ENCODE assay signal across 20 mouse cellular contexts in genomic region chr5:35629333-35629732, GRCm38 (mm10). TPM values are rescaled to one million over a fixed set of nuclear protein-coding genes. Genes with fewer than 3 reads are reported as not detected.
DNase-seq lines count a peak whose midpoint lies in the region; ATAC-seq and TF ChIP-seq lines count a peak whose summit lies in the region.
"Had no signal": no experiment of that assay in that cellular context is flagged by ENCODE, and none has a peak within 500 bp of the region (broad histone marks: within the 10 kb centered on the region; RNA-seq: fewer than 3 reads in every experiment).

No protein-coding gene starts in this region.

- no peak overlapping the region for H3K4me3 ChIP-seq in layer of hippocampus, adult 2 months
- no peak overlapping the region for H3K4me3 ChIP-seq in lung, postnatal 0 days (ENCODE audit: low read depth, low read length)
- H3K4me3 ChIP-seq in stomach, postnatal 0 days (ENCODE audit: low read depth, low read length) = no peak overlapping the region
- H3K4me3 ChIP-seq: forebrain, embryonic 13.5 days; kidney, embryonic 15.5 days; limb, embryonic 10.5 days; liver, embryonic 13.5 days; megakaryocyte, embryonic 14.5 days; midbrain, embryonic 13.5 days; neural tube, embryonic 12.5 days had no signal

- no peak overlapping the region for H3K27ac ChIP-seq in layer of hippocampus, adult 2 months
- H3K27ac ChIP-seq in lung, postnatal 0 days (ENCODE audit: low read length) = no peak overlapping the region
- H3K27ac ChIP-seq in stomach, postnatal 0 days (replicated peaks) = no peak overlapping the region
- H3K27ac ChIP-seq: forebrain, embryonic 13.5 days; hindbrain, embryonic 14.5 days; kidney, embryonic 15.5 days; limb, embryonic 10.5 days; liver, embryonic 13.5 days; midbrain, embryonic 13.5 days; neural tube, embryonic 12.5 days had no signal

- peaks cover 1% of the 10 kb centered on the region; the same call in 1 of the 2 replicates for H3K4me1 ChIP-seq in lung, postnatal 0 days (ENCODE audit: insufficient read depth, low read depth, low read length)
- no peaks in the 10 kb centered on the region; the same call in 1 of the 2 replicates for H3K4me1 ChIP-seq in stomach, postnatal 0 days (replicated peaks; ENCODE audit: control insufficient read depth, insufficient read depth)
- H3K4me1 ChIP-seq: liver, embryonic 13.5 days; midbrain, embryonic 13.5 days; neural tube, embryonic 12.5 days had no signal

- ATAC-seq in lung, postnatal 0 days = no peak
- ATAC-seq in stomach, postnatal 0 days (ENCODE audit: low FRiP score, low TSS enrichment) = no peak
- ATAC-seq: forebrain, embryonic 13.5 days; inflammation-experienced regulatory T-cells, adult 6 months; midbrain, embryonic 13.5 days had no signal

- no peaks in the 10 kb centered on the region for H3K36me3 ChIP-seq in lung, postnatal 0 days (ENCODE audit: insufficient read depth, low read length)
- no peaks in the 10 kb centered on the region for H3K36me3 ChIP-seq in stomach, postnatal 0 days (ENCODE audit: control insufficient read depth, insufficient read depth, low read length)
- H3K36me3 ChIP-seq: kidney, embryonic 15.5 days; limb, embryonic 10.5 days; liver, embryonic 13.5 days; midbrain, embryonic 13.5 days; neural tube, embryonic 12.5 days had no signal

- H3K9ac ChIP-seq in lung, postnatal 0 days (replicated peaks; ENCODE audit: low read depth) = no peak overlapping the region
- no peak overlapping the region for H3K9ac ChIP-seq in stomach, postnatal 0 days (ENCODE audit: low read length)
- H3K9ac ChIP-seq: forebrain, embryonic 13.5 days; hindbrain, embryonic 14.5 days; kidney, embryonic 15.5 days; liver, embryonic 13.5 days; midbrain, embryonic 13.5 days; neural tube, embryonic 12.5 days had no signal

- DNase-seq in heart, adult 11 months = peak; percentile 88
- DNase-seq in heart, adult 18-20 months = no peak
- no peak for DNase-seq in layer of hippocampus, adult 2 months (ENCODE audit: low spot score in 2 of 2)
- DNase-seq in layer of hippocampus, adult 9-10 months (ENCODE audit: low spot score) = no peak
- no peak for DNase-seq in lung, postnatal 0 days (ENCODE audit: low spot score)
- DNase-seq in lung, postnatal 14 days = no peak
- no peak for DNase-seq in stomach, postnatal 0 days (ENCODE audit: low spot score)
- no peak for DNase-seq in thymus, postnatal 36 days
- DNase-seq: cerebellum, adult 8-10 months; liver, embryonic 13.5 days; thymus, postnatal 14 days had no signal

- TF ChIP-seq CTCF in layer of hippocampus, adult 2 months (conservative IDR thresholded peaks at IDR 0.05) = peak; percentile 43
- TF ChIP-seq CTCF in lung, postnatal 0 days (IDR thresholded peaks at IDR 0.05) = peak; percentile 53
- TF ChIP-seq CTCF in stomach, postnatal 0 days (IDR thresholded peaks at IDR 0.05; ENCODE audit: low read depth) = peak; percentile 53

- H3K9me3 ChIP-seq in lung, postnatal 0 days (ENCODE audit: low read length) = no peaks in the 10 kb centered on the region
- no peaks in the 10 kb centered on the region for H3K9me3 ChIP-seq in stomach, postnatal 0 days (ENCODE audit: control insufficient read depth, low read length)
- H3K9me3 ChIP-seq: forebrain, embryonic 13.5 days; kidney, embryonic 15.5 days; limb, embryonic 10.5 days; liver, embryonic 13.5 days; midbrain, embryonic 13.5 days; neural tube, embryonic 12.5 days had no signal

- H3K4me2 ChIP-seq in lung, postnatal 0 days (replicated peaks; ENCODE audit: low read depth, low read length) = no peak overlapping the region
- H3K4me2 ChIP-seq in stomach, postnatal 0 days (replicated peaks; ENCODE audit: low read depth) = no peak overlapping the region
- H3K4me2 ChIP-seq: forebrain, embryonic 13.5 days; hindbrain, embryonic 14.5 days; kidney, embryonic 15.5 days; liver, embryonic 13.5 days; midbrain, embryonic 13.5 days; neural tube, embryonic 12.5 days had no signal

- H3K27me3 ChIP-seq in lung, postnatal 0 days (replicated peaks; ENCODE audit: insufficient read depth, low read length) = no peaks in the 10 kb centered on the region
- no peaks in the 10 kb centered on the region for H3K27me3 ChIP-seq in stomach, postnatal 0 days (ENCODE audit: control insufficient read depth, insufficient read depth, low read length)
- H3K27me3 ChIP-seq: forebrain, embryonic 13.5 days; kidney, embryonic 15.5 days; liver, embryonic 13.5 days; midbrain, embryonic 13.5 days; neural tube, embryonic 12.5 days had no signal

- no peak for TF ChIP-seq EP300 in lung, postnatal 0 days (IDR thresholded peaks at IDR 0.05)
- TF ChIP-seq EP300 in stomach, postnatal 0 days (optimal IDR thresholded peaks at IDR 0.05) = no peak

RNA-seq across cellular contexts. Expression of gene Acox3, which starts 46.5 kb away (rescaled TPM):
- 10 to 100 TPM; 26.2 to 28.0 TPM for total RNA-seq in heart, adult 18-20 months (2021)
- 10 to 100 TPM; 24.6 to 34.6 TPM for total RNA-seq in layer of hippocampus, adult 2 months (2021)
- polyA plus RNA-seq in lung, postnatal 0 days (2015; fragmentation: Nextera tagmentation; extraction: Ambion mirVana) = 15.0 and 15.9 TPM in 2 replicates
- 9.0 and 9.6 TPM in 2 replicates for polyA plus RNA-seq in stomach, postnatal 0 days (2015; fragmentation: Nextera tagmentation; extraction: Ambion mirVana)

RNA-seq across cellular contexts. Expression of gene Htra3, which starts 50.2 kb away (rescaled TPM):
- 10 to 100 TPM; 73.5 to 83.6 TPM for total RNA-seq in heart, adult 18-20 months (2021)
- 1 to 10 TPM; 5.5 to 5.6 TPM for total RNA-seq in layer of hippocampus, adult 2 months (2021)
- 35.7 and 40.5 TPM in 2 replicates for polyA plus RNA-seq in lung, postnatal 0 days (2015; fragmentation: Nextera tagmentation; extraction: Ambion mirVana)
- 39.4 and 47.5 TPM in 2 replicates for polyA plus RNA-seq in stomach, postnatal 0 days (2015; fragmentation: Nextera tagmentation; extraction: Ambion mirVana)
- total RNA-seq: MEL had no signal
- polyA plus RNA-seq: inflammation-experienced regulatory T-cells, adult 6 months had no signal

RNA-seq across cellular contexts. Expression of gene Trmt44, which starts 54.5 kb away (rescaled TPM):
- 1 to 10 TPM; 2.1 to 2.2 TPM for total RNA-seq in heart, adult 18-20 months (2021)
- total RNA-seq in layer of hippocampus, adult 2 months (2021) = 1 to 10 TPM; 8.4 to 8.5 TPM
- polyA plus RNA-seq in lung, postnatal 0 days (2015; fragmentation: Nextera tagmentation; extraction: Ambion mirVana) = 3.4 and 4.4 TPM in 2 replicates
- 2.9 and 3.2 TPM in 2 replicates for polyA plus RNA-seq in stomach, postnatal 0 days (2015; fragmentation: Nextera tagmentation; extraction: Ambion mirVana)

Comparison
In these comparisons a context has a peak if more than half of its experiments do, and no peak if none do; other contexts are left out.
1. RNA of gene Htra3, which starts 50.2 kb away (total RNA-seq): 73.5 to 83.6 TPM in heart, adult 18-20 months; 5.5 to 5.6 TPM in layer of hippocampus, adult 2 months; every median in the first group is over 10 times any median in the second.
2. Peak in every context shown above with its lines, with median percentiles within 50 percentile points of each other: CTCF ChIP-seq.